Mouse (Mus musculus) urinary bladder, postnatal 10 days (tissue): ENCODE measurements around the gene Fancg.
A peak's percentile ranks its signal among the peaks of the same experiment; 100 is the strongest.
"Not testable (repeated sequence)": the region's sequence is repeated elsewhere in the genome, so short reads cannot be mapped to it uniquely, and the experiment has no call there.

Experiments used
- DNase-seq: peaks from one replicate; pipeline ENCODE4 v3.0.0; 2022; ENCODE audit warnings: low spot score

The Fancg gene

GRCm38 (mm10) chr4:42999451-43000140 is 10.7 kb downstream of the Fancg start:
- no peak for DNase-seq

- DNase-seq = no peak
These were observed 12.3 kb downstream of the Fancg start for GRCm38 (mm10) chr4:42998022-42998421.

- DNase-seq = no peak
These were observed 22.0 kb downstream of the Fancg start for GRCm38 (mm10) chr4:42988296-42988695.

GRCm38 (mm10) chr4:42980467-42980866 is 29.8 kb downstream of the Fancg start:
- not testable (repeated sequence) for DNase-seq

GRCm38 (mm10) chr4:42978062-42978461 is 32.2 kb downstream of the Fancg start:
- no peak for DNase-seq

GRCm38 (mm10) chr4:42973868-42974267 is 36.4 kb downstream of the Fancg start:
- DNase-seq = no peak

- DNase-seq = no peak
These were observed 37.4 kb downstream of the Fancg start for GRCm38 (mm10) chr4:42972952-42973351.

- DNase-seq = no peak
These were observed 41.0 kb downstream of the Fancg start, which contains the start of gene 1700022I11Rik for GRCm38 (mm10) chr4:42969304-42969703. TSS of gene 1700022I11Rik (plus strand) at chr4:42969604.

- no peak for DNase-seq
These were observed 45.1 kb downstream of the Fancg start for GRCm38 (mm10) chr4:42965039-42965719.

- no peak for DNase-seq
These were observed 46.8 kb downstream of the Fancg start for GRCm38 (mm10) chr4:42963480-42963879.

GRCm38 (mm10) chr4:42961592-42961991 is 48.7 kb downstream of the Fancg start:
- no peak for DNase-seq

- no peak for DNase-seq
These were observed 50.9 kb downstream of the Fancg start for GRCm38 (mm10) chr4:42959382-42959781.

- DNase-seq = no peak
These were observed 51.4 kb downstream of the Fancg start for GRCm38 (mm10) chr4:42958942-42959341.

- no peak for DNase-seq
These were observed 52.3 kb downstream of the Fancg start for GRCm38 (mm10) chr4:42957979-42958378.

- no peak for DNase-seq
These were observed 53.0 kb downstream of the Fancg start for GRCm38 (mm10) chr4:42957306-42957705.

GRCm38 (mm10) chr4:42956581-42956980 is 53.7 kb downstream of the Fancg start:
- DNase-seq = no peak

GRCm38 (mm10) chr4:42955200-42955599 is 55.1 kb downstream of the Fancg start:
- DNase-seq = no peak

GRCm38 (mm10) chr4:42954297-42954696 is 56.0 kb downstream of the Fancg start:
- peak; percentile 39 for DNase-seq

- no peak for DNase-seq
These were observed 56.7 kb downstream of the Fancg start for GRCm38 (mm10) chr4:42953435-42954094.

- no peak for DNase-seq
These were observed 57.7 kb downstream of the Fancg start for GRCm38 (mm10) chr4:42952563-42952962.
